Mouse (Mus musculus): ENCODE data around the gene Lrfn2. TPM values are rescaled to one million over a fixed set of nuclear protein-coding genes. Genes with fewer than 3 reads are reported as not detected.

The Lrfn2 gene
- total and polyA plus RNA-seq, 3 experiments: not detected

GRCm38 (mm10) chr17:49124166-49124565 lies 192.0 kb downstream of the Lrfn2 start:
- H3K4me2 ChIP-seq (ENCODE audit: insufficient read depth, low read depth, poor library complexity, severe bottlenecking): no peak overlapping the region
- H3K9me3 ChIP-seq (replicated peaks; ENCODE audit: low read length): peaks cover 58% of the 10 kb centered on the region
- no peaks in the 10 kb centered on the region for H3K36me3 ChIP-seq (replicated peaks in 1 of 2; ENCODE audit: control insufficient read depth in 1 of 2, insufficient read depth in 1 of 2, low read length in 1 of 2)
- DNase-seq (ENCODE audit: extremely low read depth): no peak
- dilution Hi-C loops (cut with MboI; ENCODE audit: extremely low pct_ligation_motif_present, extremely low pct_unique_long_range_greater_than_20kb, low sequenced_read_pairs): no loop called here
- no peak for TF ChIP-seq MYC (IDR thresholded peaks at IDR 0.05; ENCODE audit: low read depth, low read length)
- no peak overlapping the region for H3K4me3 ChIP-seq (replicated peaks in 1 of 3; ENCODE audit: low read depth in 2 of 3, low read length in 2 of 3, poor library complexity in 1 of 3)
- H3K9ac ChIP-seq (ENCODE audit: insufficient read depth, low read depth): no peak overlapping the region
- no peak overlapping the region for H3K27ac ChIP-seq (ENCODE audit: insufficient read depth, low read depth)
- no peaks in the 10 kb centered on the region for H3K79me2 ChIP-seq (replicated peaks; ENCODE audit: control insufficient read depth, extremely low read depth, insufficient read depth, poor library complexity, severe bottlenecking)
- in situ Hi-C loops (cut with MboI; ENCODE audit: low pct_ligation_motif_present, low pct_unique_long_range_greater_than_20kb, low sequenced_read_pairs): no loop called here
- H3K27me3 ChIP-seq (replicated peaks): no peaks in the 10 kb centered on the region
- H3K4me1 ChIP-seq (ENCODE audit: control insufficient read depth in 1 of 2, insufficient read depth in 2 of 2): no peaks in the 10 kb centered on the region

DNA sequence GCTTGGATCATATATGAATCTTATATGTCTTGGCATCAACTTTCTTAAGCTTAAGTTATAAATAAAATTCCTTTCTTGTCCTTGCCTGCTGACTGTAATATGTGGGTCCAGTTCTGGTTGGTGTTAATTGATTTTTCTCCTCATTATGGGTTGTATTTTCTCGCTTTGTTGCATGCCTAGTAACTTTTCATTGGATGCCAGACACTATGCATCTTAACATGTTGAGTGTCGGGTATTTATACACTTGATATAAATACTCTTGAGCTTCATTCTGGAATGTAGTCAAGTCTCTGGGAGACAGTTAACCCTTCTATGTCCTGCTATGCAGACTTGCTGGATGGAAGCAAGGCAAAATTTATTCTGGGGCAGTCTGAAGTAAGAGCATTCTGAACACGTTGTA lies 192.5 kb downstream of the Lrfn2 start:
- dilution Hi-C loops (cut with MboI; ENCODE audit: extremely low pct_ligation_motif_present, extremely low pct_unique_long_range_greater_than_20kb, low sequenced_read_pairs) (no loop called here), in situ Hi-C loops (cut with MboI; ENCODE audit: low pct_ligation_motif_present, low pct_unique_long_range_greater_than_20kb, low sequenced_read_pairs) (no loop called here)
- no peaks in the 10 kb centered on the region for H3K36me3 ChIP-seq (replicated peaks in 1 of 2; ENCODE audit: control insufficient read depth in 1 of 2, insufficient read depth in 1 of 2, low read length in 1 of 2)
- no peak overlapping the region for H3K9ac ChIP-seq (ENCODE audit: insufficient read depth, low read depth)
- H3K4me3 ChIP-seq (replicated peaks in 1 of 3; ENCODE audit: low read depth in 2 of 3, low read length in 2 of 3, poor library complexity in 1 of 3): no peak overlapping the region
- H3K4me2 ChIP-seq (ENCODE audit: insufficient read depth, low read depth, poor library complexity, severe bottlenecking): no peak overlapping the region
- TF ChIP-seq MXI1 (IDR thresholded peaks at IDR 0.05; ENCODE audit: low read depth, low read length): no peak
- no peak for TF ChIP-seq USF2 (conservative IDR thresholded peaks at IDR 0.05; ENCODE audit: low read depth, low read length)
- DNase-seq (ENCODE audit: extremely low read depth): no peak
- no peaks in the 10 kb centered on the region for H3K27me3 ChIP-seq (replicated peaks)
- no peaks in the 10 kb centered on the region for H3K4me1 ChIP-seq (ENCODE audit: control insufficient read depth in 1 of 2, insufficient read depth in 2 of 2)
- H3K79me2 ChIP-seq (replicated peaks; ENCODE audit: control insufficient read depth, extremely low read depth, insufficient read depth, poor library complexity, severe bottlenecking): no peaks in the 10 kb centered on the region
- no peak overlapping the region for H3K27ac ChIP-seq (ENCODE audit: insufficient read depth, low read depth)
- H3K9me3 ChIP-seq (replicated peaks; ENCODE audit: low read length): peaks cover 59% of the 10 kb centered on the region
